Mouse (Mus musculus) midbrain, embryonic 16.5 days (tissue): ENCODE results near the gene Aldh3a1. TPM values are rescaled to one million over a fixed set of nuclear protein-coding genes. Genes with fewer than 3 reads are reported as not detected.

ENCODE experiments used
- polyA plus RNA-seq: library from polyadenylated mRNA; unstranded; fragments of >200 nt; fragmentation: Nextera tagmentation; extraction: Ambion mirVana; gene quantifications from 2 replicates; pipeline ENCODE4 v1.2.1, GENCODE M21; 2015

Aldh3a1 gene
- polyA plus RNA-seq, 1 experiment from 2014 or later: 0.18 TPM

Other genes with a start within 250 kb of the Aldh3a1 start
- gene Kcnj12, start 185.0 kb upstream of the Aldh3a1 start, polyA plus RNA-seq: 3.8 TPM in 2 replicates
- gene Tnfrsf13b, start 80.8 kb upstream of the Aldh3a1 start, polyA plus RNA-seq: 0.94 and 1.2 TPM in 2 replicates
- 439 and 447 TPM in 2 replicates for gene Usp22, start 32.5 kb upstream of the Aldh3a1 start, polyA plus RNA-seq
- 26.5 and 30.5 TPM in 2 replicates for gene Aldh3a2, start 59.9 kb downstream of the Aldh3a1 start, polyA plus RNA-seq
- 0.09 TPM in 1 of 2 replicates, not detected in the other for gene Slc47a2, start 135.3 kb downstream of the Aldh3a1 start, polyA plus RNA-seq
- 0.21 and 0.46 TPM in 2 replicates for gene Slc47a1, start 170.8 kb downstream of the Aldh3a1 start, polyA plus RNA-seq
- 39.5 and 43.0 TPM in 2 replicates for gene Rnf112, start 246.6 kb downstream of the Aldh3a1 start, polyA plus RNA-seq